Mouse (Mus musculus) limb, embryonic 14.5 days (tissue): Measurements from ENCODE around the gene Stmn1. TPM values are rescaled to one million over a fixed set of nuclear protein-coding genes. Genes with fewer than 3 reads are reported as not detected.

ENCODE experiments used
- ATAC-seq: fragments of 200-750 bp; cut with Nextera tagmentation; 2 replicates; pipeline ENCODE4 v1.8.0; 2017; ENCODE audit warnings: low read depth, moderate number of reproducible peaks, moderate TSS enrichment; ENCODE audit not compliant: low FRiP score
- DNase-seq: peaks from one replicate; pipeline ENCODE4 v3.0.0-alpha.2; 2015; ENCODE audit warnings: low spot score
- H3K27ac ChIP-seq: fragments of 300-500 bp; sonication (generic); replicated peaks from 2 replicates; pipeline ENCODE4 v1.5.1; 2014; ENCODE audit warnings: low read depth, mild to moderate bottlenecking, low read length, moderate library complexity, mixed read lengths
- H3K27me3 ChIP-seq: fragments of 300-500 bp; sonication (generic); 2 replicates; pipeline ENCODE4 v1.6.1; 2014; ENCODE audit warnings: low read length, mixed read lengths; ENCODE audit not compliant: control insufficient read depth, insufficient read depth
- H3K36me3 ChIP-seq: fragments of 300-500 bp; sonication (generic); 2 replicates; pipeline ENCODE4 v1.6.1; 2014; ENCODE audit warnings: mild to moderate bottlenecking, low read length, moderate library complexity, mixed read lengths; ENCODE audit not compliant: control insufficient read depth, insufficient read depth
- H3K4me1 ChIP-seq: fragments of 300-500 bp; sonication (generic); 2 replicates; pipeline ENCODE4 v1.6.1; 2014; ENCODE audit warnings: antibody characterized with exemption, low read length, mixed read lengths; ENCODE audit not compliant: control insufficient read depth, insufficient read depth
- H3K4me2 ChIP-seq: fragments of 300-500 bp; sonication (generic); replicated peaks from 2 replicates; pipeline ENCODE4 v1.6.1; 2014; ENCODE audit warnings: low read depth, mild to moderate bottlenecking, low read length, moderate library complexity; ENCODE audit not compliant: severe bottlenecking
- H3K4me3 ChIP-seq: fragments of 300-500 bp; sonication (generic); replicated peaks from 2 replicates; pipeline ENCODE4 v1.5.1; 2014; ENCODE audit warnings: low read length
- H3K9ac ChIP-seq: fragments of 300-500 bp; sonication (generic); 2 replicates; pipeline ENCODE4 v1.6.1; 2014; ENCODE audit warnings: mild to moderate bottlenecking, low read depth, low read length, moderate library complexity; ENCODE audit not compliant: severe bottlenecking
- H3K9me3 ChIP-seq: fragments of 300-500 bp; sonication (generic); 2 replicates; pipeline ENCODE4 v1.6.1; 2016; ENCODE audit warnings: low read length; ENCODE audit not compliant: control insufficient read depth
- POLR2A ChIP-seq: fragments of 200-500 bp; IDR thresholded peaks from 2 replicates; pipeline ENCODE4 v1.8.0; 2012; ENCODE audit warnings: inconsistent platforms, mild to moderate bottlenecking, moderate library complexity, borderline replicate concordance; ENCODE audit not compliant: insufficient read depth, insufficient read length; ENCODE audit errors: extremely low read depth
- WGBS: fragments of 180-500 bp; shearing (Covaris S2); extraction: QIAGEN DNeasy Blood & Tissue Kit; methylation state at CpG from one replicate; pipeline ENCODE4 v1.1.7; 2014; 5-methylcytosine and 5-hydroxymethylcytosine counted together
- polyA plus RNA-seq, 2 experiments: library from polyadenylated mRNA; depleted of rRNA in 1 of 2; stranded (reverse) in 1 of 2; unstranded in 1 of 2; fragments of >200 nt; fragmentation: Nextera tagmentation in 1 of 2; extraction: Ambion mirVana in 1 of 2; gene quantifications; 2 replicates each; pipeline versions ENCODE4 v1.2.1 to v1.2.3; 2012 to 2014

The Stmn1 gene
- polyA plus RNA-seq, 2 experiments = 428 to 1,273 TPM

GRCm38 (mm10) chr4:134442216-134442615 is 25.9 kb upstream of the Stmn1 start:
- DNase-seq (no peak), ATAC-seq (no peak)
- no peaks in the 10 kb centered on the region for H3K36me3 ChIP-seq
- no peak overlapping the region for H3K4me2 ChIP-seq
- H3K4me1 ChIP-seq = no peaks in the 10 kb centered on the region
- no peak for TF ChIP-seq POLR2A
- no peak overlapping the region for H3K9ac ChIP-seq
- H3K27me3 ChIP-seq = no peaks in the 10 kb centered on the region
- H3K4me3 ChIP-seq = no peak overlapping the region
- H3K27ac ChIP-seq = no peak overlapping the region
- H3K9me3 ChIP-seq = no peaks in the 10 kb centered on the region
- WGBS = 82% methylated on average over 4 of the region's 4 CpGs

- no peak for DNase-seq
- no peak overlapping the region for H3K4me2 ChIP-seq
These were observed 24.5 kb upstream of the Stmn1 start for GRCm38 (mm10) chr4:134443589-134443988.

GRCm38 (mm10) chr4:134444949-134445348 is 23.2 kb upstream of the Stmn1 start:
- Histone ChIP-seq H3K27ac (no peak overlapping the region), H3K4me2 (no peak overlapping the region), H3K9ac (no peak overlapping the region), H3K4me1 (peaks cover 2% of the 10 kb centered on the region; the same call in 1 of the 2 replicates), H3K36me3 (no peaks in the 10 kb centered on the region), H3K27me3 (no peaks in the 10 kb centered on the region), H3K4me3 (no peak overlapping the region), H3K9me3 (no peaks in the 10 kb centered on the region)
- 54% methylated on average over 7 of the region's 7 CpGs for WGBS
- DNase-seq (no peak), ATAC-seq (no peak)
- no peak for TF ChIP-seq POLR2A

More at GRCm38 (mm10) chr4:134443589-134443988, 24.5 kb upstream of the Stmn1 start:
- WGBS = 47% methylated on average over 7 of the region's 7 CpGs
- no peak overlapping the region for H3K9ac ChIP-seq
- H3K4me1 ChIP-seq = no peaks in the 10 kb centered on the region
- no peaks in the 10 kb centered on the region for H3K27me3 ChIP-seq
- H3K36me3 ChIP-seq = no peaks in the 10 kb centered on the region
- H3K4me3 ChIP-seq = no peak overlapping the region
- H3K9me3 ChIP-seq = no peaks in the 10 kb centered on the region
- no peak for ATAC-seq
- TF ChIP-seq POLR2A = no peak
- no peak overlapping the region for H3K27ac ChIP-seq

- Histone ChIP-seq H3K4me3 (no peak overlapping the region), H3K27me3 (no peaks in the 10 kb centered on the region), H3K4me1 (peaks cover 5% of the 10 kb centered on the region; the same call in 1 of the 2 replicates), H3K27ac (no peak overlapping the region), H3K9ac (no peak overlapping the region), H3K9me3 (no peaks in the 10 kb centered on the region), H3K36me3 (no peaks in the 10 kb centered on the region), H3K4me2 (no peak overlapping the region)
- WGBS = 26% methylated on average over 1 of the region's 1 CpGs
- no peak for ATAC-seq
- TF ChIP-seq POLR2A = no peak
- no peak for DNase-seq
These were observed 22.6 kb upstream of the Stmn1 start for GRCm38 (mm10) chr4:134445489-134445888.

- DNase-seq (no peak), ATAC-seq (no peak)
- no peaks in the 10 kb centered on the region for H3K36me3 ChIP-seq
These were observed 20.2 kb upstream of the Stmn1 start for GRCm38 (mm10) chr4:134447966-134448365.

More at GRCm38 (mm10) chr4:134447966-134448365, 20.2 kb upstream of the Stmn1 start:
- peaks cover 5% of the 10 kb centered on the region; the same call in 1 of the 2 replicates for H3K4me1 ChIP-seq
- TF ChIP-seq POLR2A = no peak
- H3K4me2 ChIP-seq = no peak overlapping the region
- H3K9me3 ChIP-seq = no peaks in the 10 kb centered on the region
- no peak overlapping the region for H3K9ac ChIP-seq
- H3K4me3 ChIP-seq = no peak overlapping the region
- peaks cover 11% of the 10 kb centered on the region for H3K27me3 ChIP-seq
- WGBS = 45% methylated on average over 22 of the region's 23 CpGs
- H3K27ac ChIP-seq = no peak overlapping the region
